Mouse (Mus musculus) heart, adult 8-10 months (tissue): ENCODE data around the gene Ube2l3. TPM values are rescaled to one million over a fixed set of nuclear protein-coding genes. Genes with fewer than 3 reads are reported as not detected.

ENCODE experiments used
- DNase-seq: peaks from one replicate; pipeline ENCODE4 v3.0.0; 2022; ENCODE audit warnings: low spot score
- total RNA-seq, 4 experiments: library from RNA; stranded (reverse); gene quantifications; 2 replicates each; pipeline ENCODE4 v1.2.4; 2022

Ube2l3 gene
- total RNA-seq, 4 experiments from 2014 or later: 107 to 119 (median 114) TPM

DNA sequence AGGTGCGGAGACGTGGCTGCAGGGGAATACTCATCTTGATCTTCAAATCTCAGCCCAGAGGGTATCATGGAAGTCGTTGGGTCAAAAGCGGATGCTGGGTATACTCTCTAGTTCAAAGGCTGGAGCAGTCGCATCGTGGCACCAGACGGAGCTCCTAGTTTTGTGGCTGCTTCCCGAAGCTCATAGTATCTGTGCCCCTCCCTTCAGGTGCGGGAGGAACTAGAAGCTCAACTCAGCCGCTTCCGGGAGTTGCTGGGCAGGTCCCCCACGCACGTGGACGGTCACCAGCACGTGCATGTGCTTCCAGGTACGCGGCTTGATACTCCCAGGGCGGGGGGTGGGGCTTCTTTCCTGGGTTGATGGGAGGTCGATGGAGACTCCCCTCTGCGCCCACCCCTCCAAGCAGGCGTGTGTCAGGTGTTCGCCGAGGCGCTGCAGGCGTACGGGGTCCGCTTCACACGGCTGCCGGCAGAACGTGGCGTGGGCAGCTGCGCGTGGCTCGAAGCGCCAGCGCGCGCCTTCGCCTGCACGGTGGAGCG, 55.0 kb downstream of the Ube2l3 start:
- no peak for DNase-seq

DNA sequence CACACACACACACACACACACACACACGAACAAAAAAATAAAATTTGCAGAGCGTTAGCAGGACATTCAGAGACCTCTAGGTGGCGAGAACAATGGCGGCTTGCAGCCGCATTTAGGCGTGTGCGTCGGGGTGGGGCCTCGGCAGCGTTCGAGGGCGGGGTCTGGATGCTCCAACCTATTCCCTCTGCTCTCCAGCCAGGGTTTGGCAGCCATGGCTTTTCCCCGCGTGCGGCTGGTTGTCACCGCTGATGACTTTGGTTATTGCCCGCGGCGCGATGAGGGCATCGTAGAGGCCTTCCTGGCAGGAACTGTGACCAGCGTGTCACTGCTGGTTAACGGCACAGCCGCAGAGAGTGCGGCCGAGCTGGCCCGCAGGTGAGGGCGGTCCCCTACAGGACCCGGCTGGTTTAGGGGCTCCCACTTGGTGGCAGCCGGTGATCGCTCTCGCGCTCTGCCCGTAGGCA, 55.6 kb downstream of the Ube2l3 start, which contains the start of gene Ccdc116:
Ccdc116 (minus strand) TSS at position 458 of the 464 bp plus-strand sequence.
- DNase-seq: peak; percentile 62

DNA sequence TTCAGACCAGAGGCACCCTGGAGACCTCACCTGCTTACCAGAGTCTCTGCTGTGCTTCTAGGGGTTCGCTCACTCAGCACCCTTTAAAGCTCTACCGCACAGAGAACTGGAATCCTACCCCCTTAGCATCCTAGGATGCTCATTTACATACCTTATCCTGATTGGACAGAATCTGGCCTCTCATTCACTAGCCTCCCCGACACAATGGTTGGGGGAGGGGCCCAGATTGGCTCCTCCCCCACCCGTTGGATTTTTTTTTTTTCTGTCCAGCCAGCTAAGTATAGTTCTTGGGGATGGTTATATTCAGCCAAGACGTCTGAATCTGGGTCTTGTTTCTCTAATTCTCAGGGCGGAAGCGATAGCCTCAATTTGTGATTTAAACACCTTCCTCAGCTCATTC, 58.1 kb downstream of the Ube2l3 start, which contains the start of gene Ydjc:
Ydjc (plus strand) TSS at position 283 of the 400 bp plus-strand sequence.
- no peak for DNase-seq

DNA sequence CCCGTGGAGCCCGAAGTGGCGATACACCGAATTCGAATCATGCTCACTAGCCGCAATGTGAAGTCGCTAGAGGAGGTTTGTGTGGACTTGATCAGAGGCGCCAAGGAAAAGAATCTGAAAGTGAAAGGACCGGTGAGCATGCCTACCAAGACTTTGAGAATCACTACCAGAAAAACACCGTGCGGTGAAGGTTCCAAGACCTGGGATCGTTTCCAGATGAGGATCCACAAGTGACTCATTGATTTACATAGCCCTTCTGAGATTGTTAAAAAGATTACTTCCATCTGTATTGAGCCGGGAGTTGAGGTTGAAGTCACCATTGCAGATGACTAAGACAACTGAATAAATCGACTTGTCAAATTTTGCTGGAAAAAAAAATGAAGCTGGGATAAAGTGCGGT, 65.1 kb downstream of the Ube2l3 start:
- DNase-seq: no peak

GRCm38 (mm10) chr16:17132906-17133200, 69.6 kb downstream of the Ube2l3 start:
- DNase-seq: no peak

- peak; percentile 96 for DNase-seq
Measured at GRCm38 (mm10) chr16:17132089-17132905, 70.2 kb downstream of the Ube2l3 start, which contains the start of gene Sdf2l1. Gene Sdf2l1 (minus strand): TSS chr16:17132383.

- DNase-seq: peak; percentile 13
Measured at GRCm38 (mm10) chr16:17131191-17132088, 71.0 kb downstream of the Ube2l3 start.

GRCm38 (mm10) chr16:17127292-17127691, 75.2 kb downstream of the Ube2l3 start:
- peak; percentile 26 for DNase-seq

DNA sequence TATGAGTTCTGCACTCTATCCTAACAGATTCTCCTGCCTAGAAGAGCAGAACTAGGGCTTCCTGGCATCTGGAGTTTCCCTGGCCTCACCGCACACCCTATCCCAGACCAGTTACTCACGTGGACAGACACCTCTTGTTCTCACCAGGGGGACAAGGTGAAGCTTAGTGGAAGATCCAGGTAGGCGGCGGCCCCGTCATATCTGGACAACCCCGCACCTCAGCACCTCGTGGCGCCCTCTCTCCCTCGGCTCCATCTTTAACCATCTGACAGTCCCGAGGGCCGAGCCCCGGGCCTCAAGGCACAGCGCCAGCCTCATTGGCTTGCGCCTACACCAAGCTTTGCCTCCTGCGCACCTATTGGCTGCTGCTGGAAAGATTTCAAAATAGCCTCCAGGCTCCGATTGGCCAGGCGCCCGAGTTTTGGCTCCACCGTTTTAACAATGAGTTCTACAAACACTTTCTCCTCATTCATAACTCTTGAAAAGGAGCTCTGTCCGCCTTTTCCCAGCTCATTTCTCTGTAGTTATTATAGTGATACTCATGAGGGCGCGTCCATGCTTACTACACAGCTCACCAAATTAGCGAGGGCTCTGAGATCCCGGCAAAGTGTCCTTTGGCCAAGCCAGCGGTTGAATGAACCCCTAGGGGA, 77.5 kb downstream of the Ube2l3 start, which contains the start of gene 2610318N02Rik:
2610318N02Rik (minus strand) TSS at position 297 of the 650 bp plus-strand sequence.
- peak; percentile 25 for DNase-seq

GRCm38 (mm10) chr16:17124119-17124870, 78.2 kb downstream of the Ube2l3 start:
- DNase-seq: no peak

GRCm38 (mm10) chr16:17121569-17121968, 80.9 kb downstream of the Ube2l3 start:
- DNase-seq: no peak

- no peak for DNase-seq
Measured at GRCm38 (mm10) chr16:17117309-17117799, 85.1 kb downstream of the Ube2l3 start.

- DNase-seq: peak; percentile 80
Measured at GRCm38 (mm10) chr16:17110771-17111743, 91.4 kb downstream of the Ube2l3 start, which contains the start of gene Ppil2. Gene Ppil2 (minus strand): TSS chr16:17111257.

DNA sequence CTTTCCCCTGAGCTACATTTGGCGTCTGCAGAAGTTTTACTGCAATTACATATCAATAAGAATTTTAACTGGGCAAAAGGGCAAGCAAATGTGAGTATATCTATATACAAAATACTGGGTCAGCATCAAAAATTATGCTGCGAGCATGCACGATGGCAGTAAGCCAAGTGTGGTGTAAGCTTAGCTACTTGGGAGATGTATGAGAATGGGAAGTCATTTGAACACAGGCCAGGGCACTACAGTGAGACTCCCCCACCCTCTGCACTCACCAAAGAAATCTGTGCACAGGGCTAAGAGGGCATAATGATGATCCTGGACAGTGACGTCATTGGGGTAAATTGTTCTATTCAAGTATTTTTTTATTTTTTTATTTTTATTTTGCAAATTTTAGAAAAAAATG, 97.8 kb downstream of the Ube2l3 start:
- no peak for DNase-seq

DNA sequence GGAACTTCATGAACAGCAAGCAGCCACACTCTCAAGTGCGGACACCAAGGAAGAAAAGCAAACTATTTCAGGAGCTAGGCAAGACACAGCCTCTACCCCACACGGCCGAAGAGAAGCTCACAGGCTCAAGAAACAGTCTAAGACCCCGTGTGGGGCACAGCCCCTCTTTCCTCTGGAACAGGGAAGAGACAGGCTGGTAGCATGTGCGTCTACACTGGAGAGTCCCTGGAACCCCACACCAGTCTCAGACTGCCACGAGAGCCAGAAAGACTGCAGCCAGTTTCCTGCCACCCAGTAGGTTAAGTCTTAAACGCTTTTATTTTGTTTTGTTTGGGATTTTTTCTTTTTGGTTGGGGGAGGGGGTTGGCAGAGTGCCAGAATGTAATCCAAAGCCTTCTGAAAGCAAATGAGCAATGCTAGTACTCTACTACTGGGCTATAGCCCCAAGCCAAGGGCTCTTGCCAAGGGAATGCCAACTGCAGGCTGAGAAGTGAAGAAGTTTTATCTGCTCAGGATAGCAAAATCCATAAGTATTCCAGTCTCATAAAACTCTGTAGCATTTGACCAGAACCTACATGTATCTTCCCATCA, 99.7 kb downstream of the Ube2l3 start:
- DNase-seq: no peak
